Mouse (Mus musculus) adipocyte (in vitro differentiated cells): ENCODE data around the gene Igf2bp2.
A peak's percentile ranks its signal among the peaks of the same experiment; 100 is the strongest.

Experiments used
- DNase-seq: peaks from one replicate; pipeline ENCODE4 v3.0.0-alpha.2; 2016; ENCODE audit warnings: low spot score

Gene Igf2bp2

GRCm38 (mm10) chr16:22038554-22038953, 124.5 kb downstream of the Igf2bp2 start:
- DNase-seq = no peak

GRCm38 (mm10) chr16:22027474-22027873, 135.6 kb downstream of the Igf2bp2 start:
- no peak for DNase-seq

GRCm38 (mm10) chr16:22022122-22022521, 141.0 kb downstream of the Igf2bp2 start:
- no peak for DNase-seq

- no peak for DNase-seq
These were observed 147.5 kb downstream of the Igf2bp2 start for GRCm38 (mm10) chr16:22015569-22015968.

- no peak for DNase-seq
These were observed 153.5 kb downstream of the Igf2bp2 start for GRCm38 (mm10) chr16:22009596-22009995.

GRCm38 (mm10) chr16:22009099-22009584, 154.0 kb downstream of the Igf2bp2 start, which contains the start of gene Senp2:
Gene Senp2 (plus strand): TSS chr16:22009484.
- peak; percentile 100 for DNase-seq
